Mouse (Mus musculus) spleen, adult 2 months (tissue): ENCODE data around the gene Slc46a2.

Source experiments
- CTCF ChIP-seq: fragments of 200-500 bp; IDR thresholded peaks from 2 replicates; pipeline ENCODE4 v1.5.1; 2011; ENCODE audit warnings: mild to moderate bottlenecking, inconsistent platforms; ENCODE audit not compliant: insufficient read depth, insufficient read length, insufficient replicate concordance; ENCODE audit errors: extremely low read depth
- POLR2A ChIP-seq: fragments of 200-500 bp; IDR thresholded peaks from 2 replicates; pipeline ENCODE4 v1.6.1; 2011; ENCODE audit warnings: low read depth, low read length, inconsistent platforms

GRCm38 (mm10) chr4:59908785-59909184, 6.1 kb downstream of the Slc46a2 start:
- no peak for TF ChIP-seq POLR2A
- no peak for TF ChIP-seq CTCF
